Mouse (Mus musculus) gastrocnemius, postnatal 14 days (tissue): Measurements from ENCODE around the gene Spin2-ps6. TPM values are rescaled to one million over a fixed set of nuclear protein-coding genes. Genes with fewer than 3 reads are reported as not detected.
"Not testable (repeated sequence)": the region's sequence is repeated elsewhere in the genome, so short reads cannot be mapped to it uniquely, and the experiment has no call there.

ENCODE experiments used
- DNase-seq: peaks from one replicate; pipeline ENCODE4 v3.0.0; 2021; ENCODE audit warnings: mixed read lengths
- intact Hi-C: fragments of 180-260 bp; cut with DNase I; formaldehyde crosslinking; loops from one replicate; pipeline ENCODE4 v1.15.1; 2025; ENCODE audit warnings: low total_unique reads
- long read RNA-seq, 2 experiments: library from polyadenylated mRNA; stranded (forward); transcript quantifications; one replicate each; pipeline ENCODE4 v2.0.0; 2021
- total RNA-seq, 2 experiments: library from RNA; stranded (reverse); gene quantifications; 2 replicates each; pipeline ENCODE4 v1.2.3; 2021

Spin2-ps6 gene
- total RNA-seq: not detected
- long read RNA-seq, experiment 1: 0 reads
- long read RNA-seq, experiment 2: 0 reads

DNA sequence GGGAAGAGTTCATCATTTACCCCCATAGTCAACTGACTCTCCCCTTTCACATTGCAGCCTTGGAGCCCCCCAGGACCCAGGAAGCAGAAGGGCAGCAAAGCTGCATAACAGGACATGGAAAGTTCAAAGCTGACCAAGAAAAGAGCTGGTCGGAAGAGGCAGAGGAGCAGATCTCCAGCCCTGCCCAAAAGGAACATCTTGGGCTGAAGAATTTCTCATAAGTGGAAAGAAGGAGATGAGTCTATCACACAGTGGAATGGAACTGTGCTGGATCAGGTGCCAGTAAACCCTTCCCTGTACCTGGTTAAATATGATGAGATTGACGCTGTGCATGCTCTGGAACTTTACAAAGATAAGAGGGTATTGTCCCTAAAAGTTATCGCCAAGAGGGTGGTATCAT is at the start of gene Spin2-ps6:
Spin2-ps6 (plus strand) TSS at position 301 of the 400 bp plus-strand sequence.
- intact Hi-C loops, DNase-seq: not testable (repeated sequence)

Other genes with a start within 250 kb of the Spin2-ps6 start
- not detected for gene Btbd35f12, start 78.5 kb downstream of the Spin2-ps6 start, total RNA-seq